Mouse (Mus musculus): ENCODE results near the gene Impdh1. TPM values are rescaled to one million over a fixed set of nuclear protein-coding genes. Genes with fewer than 3 reads are reported as not detected.

Gene Impdh1
- total RNA-seq, 2 experiments from 2014 or later: 40.9 to 41.8 TPM

DNA sequence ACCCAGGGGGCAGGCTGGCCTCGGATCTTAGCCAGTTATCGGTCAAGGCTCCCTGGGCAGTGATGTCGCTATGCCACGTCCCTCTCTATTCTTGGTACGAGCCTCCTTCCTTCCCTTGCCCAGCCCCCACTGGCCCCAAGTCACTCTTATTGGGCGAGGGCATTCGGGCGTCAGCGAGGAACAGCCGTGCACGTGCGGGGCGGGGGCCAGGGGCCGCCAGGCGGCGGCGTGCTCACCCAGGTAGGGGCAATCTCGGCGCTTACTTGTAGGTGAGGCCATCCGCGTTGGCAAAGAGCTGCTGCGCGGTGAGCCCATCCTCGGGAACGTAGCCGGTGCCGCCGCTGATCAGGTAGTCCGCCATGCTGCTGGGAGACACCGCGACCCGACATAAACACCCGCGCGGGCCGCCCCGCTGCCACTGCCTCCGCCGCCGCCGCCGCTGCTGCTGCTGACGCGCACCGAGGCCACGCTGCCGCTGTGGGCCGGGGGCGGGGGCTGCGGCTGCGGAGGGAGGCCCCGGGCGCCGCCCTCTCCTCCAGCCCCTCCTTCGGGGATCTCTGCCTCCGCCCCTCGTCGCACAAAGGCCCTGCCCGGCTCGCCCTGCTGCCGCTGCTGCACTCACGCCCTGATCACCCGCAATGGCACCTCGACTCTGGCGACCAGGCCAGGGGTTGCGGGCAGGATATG is 4.2 kb downstream of the Impdh1 start:
- DNase-seq: peak; percentile 72

DNA sequence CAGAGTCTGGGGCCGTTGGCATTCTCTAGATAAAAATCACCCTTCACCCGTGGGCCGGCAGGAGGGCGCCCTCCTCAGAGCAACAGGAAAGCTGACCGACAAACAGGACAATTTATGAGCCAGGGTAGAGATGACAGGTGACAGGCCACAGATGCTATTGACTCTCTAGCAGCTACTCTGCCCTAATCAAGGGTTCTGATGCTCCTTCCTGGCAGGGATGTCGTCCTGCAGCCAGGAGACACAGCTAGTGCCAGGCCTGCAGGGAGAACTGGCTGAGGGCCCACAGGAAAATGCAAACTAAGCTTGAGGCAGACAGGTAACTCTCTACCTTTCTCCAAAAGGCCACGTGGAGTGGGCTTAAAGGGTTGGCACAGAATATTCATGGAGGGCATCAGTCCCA is 5.0 kb downstream of the Impdh1 start:
- no peak for DNase-seq

DNA sequence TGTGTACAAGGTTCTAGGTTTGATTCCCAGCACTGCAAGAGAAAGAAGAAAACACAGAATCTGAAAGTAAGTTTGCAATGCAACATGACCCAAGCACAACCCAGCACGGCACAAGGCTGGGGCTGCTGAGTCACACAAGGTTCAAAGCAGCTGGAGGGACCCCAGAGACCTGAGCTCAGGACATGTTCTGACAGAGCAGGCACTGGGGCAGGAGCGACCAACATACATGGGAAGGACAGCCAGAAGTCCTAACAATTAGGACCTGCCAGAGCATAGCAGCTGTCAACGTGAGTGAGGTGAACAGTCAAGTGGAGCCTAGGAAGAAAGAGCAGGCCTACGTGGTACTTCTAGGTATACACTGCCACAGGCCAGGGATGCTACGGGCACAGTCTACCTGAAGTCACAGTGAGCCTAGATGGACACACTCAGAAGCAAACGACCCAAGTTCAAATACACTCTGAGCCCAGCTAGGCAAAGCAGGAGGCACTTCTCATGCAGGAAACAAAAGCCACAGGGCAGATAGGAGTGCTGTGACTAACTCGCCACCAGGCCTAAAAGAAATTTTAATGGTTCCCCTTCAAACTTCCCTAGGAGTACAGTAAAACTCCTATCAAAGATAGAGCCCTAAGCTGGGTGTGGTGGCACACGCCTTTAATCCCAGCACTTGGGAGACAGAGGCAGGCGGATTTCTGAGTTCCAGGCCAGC is 5.8 kb downstream of the Impdh1 start:
- no peak for DNase-seq

DNA sequence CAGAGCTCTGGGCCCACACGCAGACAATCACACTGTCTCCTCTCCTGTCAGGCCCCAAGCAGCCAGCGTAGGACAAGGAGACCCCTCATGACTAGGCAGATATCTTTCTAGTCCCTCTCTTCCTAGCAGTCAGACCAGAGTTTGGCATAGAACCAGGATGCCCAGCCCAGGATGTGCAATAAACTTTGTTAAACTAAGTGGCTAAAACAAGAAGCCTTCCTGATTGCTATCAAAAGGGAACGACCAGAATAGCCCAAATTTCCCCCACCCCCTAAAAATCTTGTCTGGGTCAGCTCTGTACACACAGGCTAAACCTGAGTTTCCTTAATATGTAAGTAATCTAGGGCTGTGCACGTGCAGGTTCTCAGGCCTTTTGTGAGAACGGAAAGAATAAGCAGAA is 8.0 kb downstream of the Impdh1 start:
- no peak for DNase-seq

DNA sequence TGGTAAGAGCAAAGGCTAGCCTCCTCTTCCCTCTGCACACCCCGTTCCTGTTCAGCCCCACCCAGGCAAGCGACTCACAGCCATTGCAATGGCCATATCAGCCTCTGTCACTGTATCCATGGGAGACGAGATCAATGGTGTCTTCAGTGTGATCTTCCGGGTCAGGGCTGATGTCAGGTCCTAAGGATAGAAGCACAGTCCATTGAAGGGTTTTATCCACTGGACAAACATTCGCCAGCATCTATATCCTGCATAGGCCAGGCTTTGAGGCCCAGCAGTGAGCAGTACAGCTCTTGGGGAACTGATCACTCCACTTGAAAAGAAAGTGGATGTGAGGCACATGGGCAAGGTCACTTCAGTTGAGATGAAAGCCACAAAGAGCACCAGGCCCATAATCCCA is 9.1 kb downstream of the Impdh1 start:
- DNase-seq: no peak

DNA sequence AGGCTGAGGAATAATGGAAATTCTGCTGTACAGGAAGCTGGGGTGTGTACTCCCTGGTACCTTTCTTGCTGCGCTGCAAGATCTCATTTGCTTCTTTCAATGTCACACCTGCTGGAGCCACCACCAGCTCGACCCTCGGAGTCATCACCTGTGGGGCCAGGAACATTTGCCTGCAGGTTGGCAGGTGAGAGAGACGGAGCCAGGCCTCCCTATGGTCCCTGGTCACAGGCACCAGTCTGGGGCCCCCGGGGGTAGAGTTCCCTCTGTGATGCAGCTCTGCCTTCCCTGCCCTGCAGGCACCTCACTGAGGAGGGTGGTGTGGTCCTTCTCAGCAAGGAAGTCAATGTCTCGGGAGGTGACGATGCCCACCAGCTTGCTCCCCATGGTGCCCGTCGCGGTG is 10.2 kb downstream of the Impdh1 start:
- no peak for DNase-seq

DNA sequence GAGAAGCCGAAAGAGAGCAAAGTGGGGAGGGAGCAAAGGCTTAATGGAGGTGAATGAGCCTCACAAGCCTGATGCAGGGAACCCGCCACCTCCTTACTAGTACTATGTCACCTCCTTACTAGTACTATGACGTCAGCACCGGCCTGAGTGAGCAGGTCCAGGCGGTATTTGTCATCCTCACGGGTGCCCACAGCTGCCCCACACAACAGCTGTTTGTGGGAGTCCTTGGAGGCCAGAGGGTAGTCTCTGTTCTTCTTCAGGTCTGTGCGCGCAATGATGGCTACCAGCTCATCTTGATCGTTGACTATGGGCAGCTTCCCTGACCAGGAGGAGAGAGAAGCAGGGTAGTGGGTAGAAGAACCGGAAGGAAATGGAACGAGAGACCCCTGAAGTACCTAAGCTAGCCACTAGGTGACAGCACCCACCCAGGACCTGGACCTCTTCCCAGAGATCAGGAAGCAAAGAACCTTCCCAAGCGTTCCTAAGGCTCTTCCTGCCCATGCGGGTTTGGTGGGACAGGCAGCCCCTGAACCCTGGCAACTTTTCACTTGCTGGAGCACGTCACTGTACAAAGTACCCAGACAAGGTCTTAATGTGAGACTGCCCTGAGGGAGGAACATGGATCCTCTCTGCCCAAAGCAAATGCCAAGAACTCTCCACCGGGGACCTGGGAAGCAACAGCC is 11.1 kb downstream of the Impdh1 start:
- no peak for DNase-seq

DNA sequence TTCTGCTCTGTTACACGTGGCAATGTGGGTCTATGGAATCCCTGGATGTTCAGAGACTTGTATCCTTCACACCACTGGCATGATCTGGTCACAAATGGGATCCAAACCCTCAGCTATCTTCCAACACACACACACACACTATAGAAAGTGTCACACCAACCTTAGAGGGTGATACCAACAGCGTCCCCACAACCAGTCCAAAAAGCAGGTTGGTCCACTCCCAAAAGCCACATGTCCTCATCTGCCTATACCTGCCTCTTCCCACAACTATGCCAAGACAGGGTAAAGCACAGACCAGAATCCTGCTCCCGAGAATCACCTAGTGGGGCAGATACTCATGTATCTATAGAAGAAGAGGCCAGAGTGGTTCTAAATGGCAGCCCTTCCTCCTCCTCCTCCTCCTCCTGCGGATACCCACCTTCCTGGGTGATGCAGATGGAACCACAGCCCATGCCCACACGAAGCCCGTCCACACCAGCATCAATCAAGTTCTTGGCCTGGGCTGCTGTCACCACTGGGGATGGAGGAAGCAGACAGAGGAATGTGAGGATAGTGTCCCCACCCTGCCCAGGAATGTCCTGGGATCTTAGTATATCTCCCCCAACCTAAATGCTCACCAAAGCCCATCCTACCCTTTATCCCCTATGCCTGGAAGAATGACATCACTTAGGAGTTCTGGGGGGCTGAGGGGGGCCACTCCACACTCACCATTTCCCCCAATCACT is 12.1 kb downstream of the Impdh1 start:
- no peak for DNase-seq

DNA sequence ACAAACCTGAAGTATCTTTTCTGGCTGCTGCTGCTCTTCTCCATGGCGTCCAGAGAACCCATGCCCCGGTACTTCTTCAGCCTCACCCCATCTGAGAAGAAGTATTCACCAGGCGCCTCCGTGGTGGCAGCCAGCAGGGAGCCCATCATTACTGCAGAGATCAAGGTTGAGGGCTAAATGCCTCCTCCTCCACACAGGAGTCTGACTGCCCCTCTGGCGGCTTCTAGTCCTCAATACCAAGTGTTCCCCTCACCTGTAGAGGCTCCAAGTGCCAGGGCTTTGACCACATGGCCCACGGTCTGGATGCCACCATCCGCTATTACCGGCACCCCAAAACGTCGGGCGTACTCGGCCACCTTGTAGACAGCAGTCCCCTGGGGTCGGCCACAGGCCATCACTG is 13.1 kb downstream of the Impdh1 start:
- no peak for DNase-seq

DNA sequence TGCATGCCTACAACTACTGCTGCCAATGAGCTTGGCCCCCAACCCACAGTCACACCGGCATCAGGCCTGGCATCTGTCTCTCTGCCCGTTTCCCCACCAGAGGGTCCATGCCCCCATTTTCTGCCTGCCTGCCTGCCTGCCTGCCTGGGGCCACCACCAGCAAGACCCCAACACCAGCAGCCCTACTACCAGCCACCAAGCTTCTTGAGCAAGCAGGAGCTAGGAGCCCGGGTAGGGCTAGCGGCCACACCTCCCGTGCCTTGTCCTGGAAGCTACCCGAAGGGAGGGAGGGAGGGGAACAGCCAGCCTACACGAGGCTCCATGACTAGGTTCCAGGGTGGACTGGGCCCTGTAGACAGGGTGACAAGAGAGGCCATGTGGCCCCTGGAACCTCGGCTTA is 14.2 kb downstream of the Impdh1 start:
- DNase-seq: no peak

DNA sequence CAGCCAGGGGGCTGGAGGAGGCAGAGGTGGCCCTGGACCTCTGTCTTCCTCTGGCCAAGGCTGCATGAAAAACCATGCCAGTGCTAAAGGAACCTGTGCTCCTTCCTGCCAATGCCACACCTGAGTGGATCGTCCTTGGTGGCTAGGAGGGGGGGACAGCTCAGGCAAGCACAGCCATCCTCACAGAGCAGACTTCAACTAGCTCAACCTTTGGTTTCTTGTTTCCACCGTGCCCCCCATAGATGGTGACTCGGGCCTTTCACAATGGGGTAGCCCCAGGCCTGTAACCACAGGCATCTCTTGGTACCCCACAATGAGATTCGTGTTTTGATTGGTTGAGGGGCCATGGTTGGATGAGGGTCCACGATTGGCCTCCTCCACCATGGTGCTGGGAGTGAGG is 14.8 kb downstream of the Impdh1 start:
- DNase-seq: no peak

DNA sequence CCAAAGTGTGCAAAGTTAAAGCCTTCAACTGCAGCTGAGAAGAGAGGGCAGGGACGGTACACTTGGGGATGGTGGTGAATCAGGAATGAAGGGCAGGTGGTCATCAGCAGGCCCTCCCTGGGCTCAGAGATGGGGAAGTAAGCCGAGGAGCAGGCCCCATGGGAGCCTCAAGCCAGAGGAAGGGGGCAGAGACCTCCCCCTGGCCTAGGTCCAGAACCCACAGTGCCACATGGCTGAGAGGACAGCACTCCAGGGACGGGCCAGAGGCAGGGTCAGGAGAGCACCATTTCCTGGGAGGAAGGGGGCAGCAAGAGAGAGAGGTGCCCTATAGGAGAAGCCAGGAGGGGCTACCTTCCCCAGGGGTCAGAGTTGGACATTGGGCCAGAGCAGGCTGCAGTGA is 15.7 kb downstream of the Impdh1 start:
- no peak for DNase-seq

DNA sequence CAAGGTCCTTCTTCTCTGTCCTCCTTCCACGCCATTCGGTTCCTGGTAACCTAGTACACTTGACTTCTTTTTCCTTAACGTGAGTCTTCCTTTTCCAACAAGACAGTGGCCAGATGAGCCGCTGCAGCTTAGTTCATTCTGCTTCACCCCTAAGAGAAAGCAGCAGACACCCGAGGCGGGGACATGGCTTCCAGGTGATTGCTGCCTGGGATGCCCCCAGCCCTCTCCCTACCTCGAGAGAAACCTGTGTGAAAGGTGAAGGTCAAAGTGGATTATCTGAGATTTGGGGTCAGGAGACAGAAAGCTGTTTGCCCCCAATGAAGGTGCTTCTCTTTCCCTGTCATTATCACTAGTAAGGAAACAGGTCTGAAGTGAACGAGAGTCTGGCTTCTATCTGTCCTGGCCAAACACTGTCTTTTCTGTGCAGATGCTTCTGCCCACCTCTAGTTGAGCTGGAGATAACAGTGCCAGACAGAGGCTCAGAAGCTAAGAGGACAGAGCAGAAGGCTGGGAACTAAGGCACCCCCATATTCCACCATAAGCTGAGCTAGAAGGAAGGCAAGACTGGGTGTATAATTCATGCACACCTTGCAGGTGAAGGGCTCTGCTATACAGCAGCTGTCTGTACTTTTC is 16.8 kb downstream of the Impdh1 start:
- DNase-seq: no peak

DNA sequence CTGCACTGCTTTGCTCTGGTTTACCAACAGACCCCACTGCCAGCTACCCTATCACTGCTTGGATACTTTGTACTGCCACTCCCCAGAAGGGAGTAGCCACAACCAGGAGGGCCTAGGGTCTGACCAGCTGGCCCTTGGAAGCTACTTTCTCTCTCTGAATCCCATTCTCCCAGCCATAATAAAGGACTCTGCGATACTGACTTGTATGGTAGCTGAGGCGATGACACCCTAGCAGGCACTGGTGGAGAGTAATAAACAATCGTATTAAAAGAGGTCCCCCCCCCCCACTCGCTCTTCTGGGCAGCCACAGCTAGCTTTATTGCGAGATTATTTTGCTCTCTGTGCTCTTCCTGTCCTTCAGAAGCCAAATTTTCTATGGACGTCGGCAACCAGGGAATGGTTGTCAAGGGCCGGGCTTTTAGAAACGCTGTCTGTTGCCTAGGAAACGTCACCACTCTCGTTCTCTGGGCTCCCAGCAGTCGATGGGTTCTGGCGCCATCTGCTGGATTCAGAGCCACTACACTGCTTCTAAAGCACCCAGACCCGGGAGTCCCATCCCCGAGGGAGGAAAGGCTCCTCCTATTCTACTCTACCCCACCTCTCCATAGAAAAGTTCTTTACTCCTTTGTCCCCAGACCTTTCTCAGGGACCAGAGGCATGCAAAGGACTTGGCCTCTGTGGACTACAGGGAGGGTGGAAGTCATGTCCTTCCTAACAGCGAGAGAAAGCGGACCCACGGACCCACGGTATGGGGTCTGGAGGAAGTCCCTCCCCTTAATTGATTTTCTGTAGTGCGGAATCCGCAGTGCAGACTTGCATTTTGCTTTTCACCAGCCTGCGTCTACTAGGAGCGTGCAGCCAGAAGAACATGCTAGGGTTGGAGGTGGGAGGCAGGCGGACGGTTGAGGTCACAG is 17.6 kb downstream of the Impdh1 start:
- DNase-seq: peak; percentile 87 to 90

DNA sequence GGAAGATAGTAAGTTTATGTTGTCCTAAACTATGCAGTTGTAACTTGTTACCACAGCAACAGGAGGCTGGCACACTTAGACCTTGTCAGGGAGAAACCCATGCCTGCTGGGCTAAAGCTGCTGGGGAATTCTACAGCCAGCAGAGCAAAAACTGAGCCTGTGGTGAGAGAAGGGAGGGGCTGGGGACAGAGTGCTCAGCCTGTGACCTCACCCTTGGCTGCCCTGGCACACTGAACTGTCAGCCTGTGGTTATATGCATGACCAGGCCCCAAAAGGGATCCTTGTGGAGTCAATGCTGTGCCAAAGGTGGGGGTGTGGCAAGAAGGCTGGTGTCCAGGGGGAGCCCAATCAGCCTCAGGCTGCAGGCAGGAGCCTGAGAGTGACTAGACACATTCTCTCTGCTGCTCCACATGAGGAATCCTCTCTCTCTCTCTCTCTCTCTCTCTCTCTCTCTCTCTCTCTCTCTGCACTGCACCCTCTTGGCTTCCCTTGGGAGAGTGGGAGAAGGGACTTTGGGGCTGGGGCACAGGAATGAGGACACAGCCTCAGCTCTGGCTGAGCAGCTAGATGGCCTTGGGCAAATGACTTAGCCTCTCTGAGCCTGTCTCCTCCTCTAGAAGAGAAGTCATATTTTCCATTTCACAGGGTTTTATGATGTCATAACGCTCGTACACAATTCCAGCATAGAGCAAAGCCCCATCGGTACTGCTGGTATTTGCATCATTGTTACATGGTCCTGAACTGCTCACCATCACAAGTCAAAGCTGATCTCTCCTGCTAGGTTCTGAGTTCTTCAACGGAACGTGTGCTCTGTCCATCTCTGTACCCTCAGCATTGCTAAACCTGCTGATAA is 20.1 kb downstream of the Impdh1 start:
- peak in 1 of 2 experiments; percentile 0 for DNase-seq

DNA sequence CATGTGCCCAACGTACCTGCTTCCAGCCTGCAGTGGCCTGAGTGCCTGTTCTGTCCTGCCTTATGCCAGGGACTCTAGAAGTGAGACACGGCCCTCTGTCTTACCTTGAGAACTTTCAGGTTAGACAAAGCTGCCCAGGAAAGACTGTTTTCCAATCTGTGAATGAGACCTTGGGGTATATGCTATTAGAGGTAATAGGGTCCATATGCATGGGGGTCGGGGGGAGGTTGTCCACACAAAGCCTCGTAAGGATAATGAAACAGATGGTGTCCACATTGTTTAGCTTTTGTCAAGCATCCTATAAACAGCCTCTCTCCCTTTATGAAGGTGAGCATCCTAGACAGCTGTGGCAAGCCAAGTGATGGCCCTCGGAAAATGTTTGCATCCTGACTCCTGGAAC is 21.0 kb downstream of the Impdh1 start:
- DNase-seq: peak in 1 of 2 experiments; percentile 1

DNA sequence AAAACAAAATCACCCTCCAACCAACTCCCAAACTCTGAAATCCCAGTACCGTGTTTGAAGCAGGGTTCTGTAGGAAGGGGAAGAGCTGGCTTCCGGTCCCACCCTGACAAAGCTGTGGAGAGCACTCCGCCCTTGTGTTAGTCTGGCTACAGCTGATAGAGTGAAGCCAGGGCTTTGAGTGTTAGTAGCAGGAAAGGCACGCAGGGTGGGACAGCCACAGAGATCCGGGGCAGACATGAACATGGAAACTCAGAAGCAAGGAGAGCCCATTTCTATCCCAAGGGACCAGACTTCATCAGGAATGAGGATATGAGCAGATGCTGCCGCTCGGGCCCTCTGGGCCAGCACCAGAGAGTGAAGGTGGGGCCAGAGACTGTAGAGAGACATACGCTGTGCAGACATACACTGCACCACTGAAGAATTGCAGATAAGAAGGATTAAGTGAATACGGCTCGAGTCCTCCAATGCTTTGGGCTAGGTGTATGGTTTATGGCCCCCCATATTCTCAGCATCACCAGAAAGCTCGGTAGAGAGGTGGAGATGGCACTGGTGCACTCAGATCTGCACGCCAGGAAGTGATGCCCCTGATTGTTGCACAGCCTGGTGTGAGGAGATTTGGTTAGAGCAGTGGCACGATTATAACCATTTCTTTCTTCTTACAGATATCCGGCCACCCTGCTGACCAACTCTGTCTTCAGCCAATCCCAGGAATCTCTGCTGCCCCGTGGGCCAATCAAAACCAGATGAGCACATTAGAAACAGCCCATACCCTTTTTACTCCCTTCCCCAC is 22.0 kb downstream of the Impdh1 start:
- no peak for DNase-seq

DNA sequence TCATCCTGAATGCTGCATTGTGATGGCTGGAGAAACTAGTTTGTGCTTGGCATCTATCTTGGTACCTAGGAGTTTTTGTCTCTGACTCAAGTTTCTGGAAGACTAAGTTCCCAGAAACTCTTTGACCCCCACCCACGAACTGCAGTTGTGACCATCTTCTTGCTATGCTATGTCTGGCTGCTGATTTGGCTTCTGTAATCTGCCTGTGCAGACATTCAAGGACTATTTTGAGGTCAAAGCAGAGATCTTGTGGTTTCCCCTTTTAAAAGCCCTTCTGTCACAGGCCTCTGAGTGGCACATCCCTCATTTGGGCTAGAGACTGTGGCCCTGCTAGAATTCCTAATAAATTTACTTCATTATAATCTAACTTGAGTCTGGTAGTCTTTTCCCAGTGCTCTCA is 28.2 kb downstream of the Impdh1 start:
- no peak for DNase-seq

DNA sequence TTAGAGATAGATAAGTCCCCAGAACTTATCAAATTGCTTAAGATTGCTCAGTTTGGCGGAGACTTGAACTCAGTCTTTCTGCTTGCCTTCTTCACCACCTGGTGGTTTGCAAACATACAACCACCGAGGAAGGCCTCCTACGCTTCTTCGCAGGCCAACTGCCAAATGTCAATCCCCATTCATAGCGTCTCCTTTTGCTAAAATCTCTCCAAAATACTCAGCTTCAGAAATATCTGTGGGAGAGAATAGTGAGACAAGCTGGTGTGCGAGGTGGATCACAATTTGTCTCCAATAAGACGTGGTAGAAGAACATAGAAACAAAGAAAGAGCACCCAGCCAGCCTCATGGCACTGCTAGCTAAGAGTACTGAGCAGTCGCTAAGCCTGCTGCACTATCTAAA is 36.3 kb downstream of the Impdh1 start:
- peak; percentile 69 to 71 for DNase-seq

Data from layer of hippocampus, postnatal 36 days (tissue).